Mouse (Mus musculus): ENCODE measurements at regions not wholly inside any gene's neighbourhood (a gene's known extent, or its start where the extent isn't known, plus 50 kb on each side); places are given as distances from the start of the nearest gene placed in this dataset.

DNA sequence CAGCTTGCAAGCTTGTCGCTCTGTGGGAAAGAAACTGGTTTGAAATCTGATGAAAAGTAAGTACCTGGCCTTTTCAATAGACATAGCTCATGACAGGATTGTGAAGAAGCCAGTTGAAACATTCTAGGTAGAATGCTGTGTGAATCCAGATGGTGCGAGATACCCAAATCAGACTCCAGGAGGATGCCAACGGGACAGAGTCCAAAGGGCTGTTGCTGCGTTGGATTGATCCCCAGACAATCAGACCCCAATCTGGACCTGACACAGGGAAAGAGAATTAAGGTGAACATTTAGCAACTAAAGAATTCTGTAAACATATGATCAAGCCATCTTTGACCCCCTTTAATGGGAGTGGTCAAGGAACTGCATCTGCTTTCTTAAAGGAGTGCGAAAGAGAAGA, 296.6 kb upstream of the Gm15217 start:
- TF ChIP-seq GATA1 (IDR thresholded peaks at IDR 0.05; ENCODE audit: low read length), result no peak

DNA sequence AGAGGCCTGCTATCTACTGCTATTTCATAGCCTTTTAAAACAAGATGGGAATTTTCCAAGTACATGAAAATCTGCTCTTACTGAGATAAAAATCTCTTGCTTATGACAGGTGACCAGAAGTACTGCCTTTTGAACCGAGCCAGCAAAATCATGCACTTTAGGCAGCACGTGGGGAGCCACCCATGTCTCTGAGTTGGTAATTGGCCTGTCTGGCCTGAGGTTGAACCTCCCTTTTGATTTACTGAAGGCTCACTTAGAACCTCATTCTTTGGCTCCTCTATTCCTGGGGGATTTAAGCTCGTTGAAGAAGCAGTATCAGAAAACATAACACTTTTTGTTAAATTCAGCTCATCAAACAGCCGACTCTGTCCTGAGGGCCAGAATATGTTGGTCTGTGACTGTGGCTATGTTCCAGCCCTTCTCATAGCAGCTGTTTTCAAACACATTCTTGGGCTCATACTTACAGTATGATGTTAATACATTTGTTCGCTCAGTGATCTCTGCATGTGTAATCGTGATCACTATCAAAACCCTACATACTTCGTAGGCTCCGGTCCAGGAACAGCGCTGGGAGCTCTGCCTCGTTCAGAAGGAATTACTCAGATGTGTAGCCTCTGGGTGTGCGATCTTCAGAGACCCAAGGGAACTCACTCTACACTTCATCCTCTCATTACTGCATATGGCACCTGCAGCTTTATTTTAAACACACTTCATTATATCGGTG, 290.1 kb upstream of the Gm15217 start:
- TF ChIP-seq GATA1 (IDR thresholded peaks at IDR 0.05; ENCODE audit: low read length), result no peak

GRCm38 (mm10) chr14:46115950-46116349, 263.3 kb upstream of the Gm15217 start:
- no peak for TF ChIP-seq GATA1 (IDR thresholded peaks at IDR 0.05; ENCODE audit: low read length)

GRCm38 (mm10) chr14:46126541-46126940, 252.7 kb upstream of the Gm15217 start:
- TF ChIP-seq GATA1 (IDR thresholded peaks at IDR 0.05; ENCODE audit: low read length), result no peak

GRCm38 (mm10) chr14:46129762-46130161, 249.5 kb upstream of the Gm15217 start:
- TF ChIP-seq GATA1 (IDR thresholded peaks at IDR 0.05; ENCODE audit: low read length), result no peak

- peak; percentile 4 for TF ChIP-seq GATA1 (IDR thresholded peaks at IDR 0.05; ENCODE audit: low read length)
Measured at GRCm38 (mm10) chr14:46144175-46144574, 235.0 kb upstream of the Gm15217 start.

DNA sequence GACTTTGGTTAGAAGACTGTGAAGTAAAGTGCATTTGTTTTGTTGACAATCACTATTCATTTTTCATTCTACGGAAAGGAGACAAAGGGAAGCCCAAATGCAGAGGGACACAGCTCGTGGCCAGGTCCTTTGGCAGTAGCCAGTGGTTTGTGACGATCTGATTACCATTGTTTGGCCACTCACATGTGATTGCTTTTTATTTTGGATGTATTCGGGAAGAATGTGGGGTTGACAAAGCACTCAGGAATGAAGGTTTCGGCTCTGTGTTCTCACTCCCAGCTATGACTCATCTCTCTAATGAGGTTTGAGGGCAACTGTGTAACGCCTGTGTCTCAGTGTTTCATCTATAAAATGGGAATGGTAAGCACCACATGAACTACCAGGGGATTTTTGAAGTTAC, 234.5 kb upstream of the Gm15217 start:
- TF ChIP-seq GATA1 (IDR thresholded peaks at IDR 0.05; ENCODE audit: low read length), result no peak

DNA sequence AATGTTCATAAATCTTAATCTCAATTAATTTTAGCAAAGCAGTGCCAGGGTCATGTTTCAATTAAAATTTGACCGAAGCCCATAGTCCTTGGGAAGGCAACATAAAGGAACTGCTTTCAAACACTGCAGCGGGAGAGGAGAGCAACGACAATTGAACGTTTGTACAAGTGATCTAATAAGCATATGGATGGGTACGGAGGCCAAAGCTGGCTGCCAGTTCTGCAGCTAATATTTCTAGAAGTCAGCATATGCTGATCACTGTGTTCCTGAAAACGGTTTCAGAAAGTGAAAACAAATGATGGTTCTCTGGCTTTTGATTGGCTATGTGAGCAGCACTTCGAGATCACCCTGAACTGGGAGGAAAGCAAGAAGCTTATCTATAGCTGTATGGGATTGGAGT, 233.6 kb upstream of the Gm15217 start:
- TF ChIP-seq GATA1 (IDR thresholded peaks at IDR 0.05; ENCODE audit: low read length), result no peak

DNA sequence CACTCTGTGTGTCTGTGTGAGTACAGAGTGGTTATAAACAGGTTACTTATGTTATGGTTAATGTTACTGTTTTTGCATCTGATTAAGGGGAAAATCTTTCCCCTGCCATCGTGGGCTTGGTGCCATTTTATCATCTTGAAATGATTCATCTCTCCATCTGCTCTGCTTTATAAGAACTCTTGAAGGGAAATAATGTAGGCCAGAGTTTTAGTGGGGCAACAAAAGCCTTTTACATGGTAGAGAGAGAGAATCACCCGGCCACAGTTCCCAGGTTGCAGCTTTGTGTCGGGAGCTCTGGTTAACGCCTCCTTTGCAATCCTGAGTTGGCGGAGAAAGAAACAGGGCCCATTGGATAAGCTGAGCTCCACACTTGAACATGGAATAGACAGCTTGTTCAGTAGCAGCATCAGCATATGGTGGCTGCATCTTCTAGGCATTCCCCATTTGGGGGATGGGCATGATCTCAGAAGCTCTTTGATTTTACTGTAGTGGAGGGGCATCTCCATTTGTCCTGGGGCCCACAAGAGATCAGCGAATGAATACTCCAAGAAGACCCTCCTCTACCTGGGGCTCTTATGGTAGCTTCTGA, 230.0 kb upstream of the Gm15217 start:
- no peak for TF ChIP-seq GATA1 (IDR thresholded peaks at IDR 0.05; ENCODE audit: low read length)

DNA sequence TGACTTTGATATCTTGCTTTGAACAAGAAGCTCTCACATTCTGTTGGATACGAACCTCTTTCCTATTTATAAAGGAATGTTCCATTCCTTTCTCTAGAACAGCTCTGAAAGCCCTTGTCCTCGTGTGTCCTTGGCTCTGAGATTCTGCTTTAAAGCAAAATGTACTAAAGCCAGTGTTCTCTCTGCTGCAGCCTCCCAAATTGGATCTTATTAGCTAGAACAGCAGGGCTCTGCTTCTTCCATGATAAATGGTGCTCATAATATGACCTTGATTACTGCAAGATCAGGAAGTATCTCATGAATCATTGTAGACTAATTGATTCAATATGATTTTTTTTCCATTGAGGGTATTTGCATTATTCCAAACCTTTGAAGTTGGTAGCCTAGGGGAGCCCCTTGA, 220.5 kb upstream of the Gm15217 start:
- TF ChIP-seq GATA1 (IDR thresholded peaks at IDR 0.05; ENCODE audit: low read length), result no peak

DNA sequence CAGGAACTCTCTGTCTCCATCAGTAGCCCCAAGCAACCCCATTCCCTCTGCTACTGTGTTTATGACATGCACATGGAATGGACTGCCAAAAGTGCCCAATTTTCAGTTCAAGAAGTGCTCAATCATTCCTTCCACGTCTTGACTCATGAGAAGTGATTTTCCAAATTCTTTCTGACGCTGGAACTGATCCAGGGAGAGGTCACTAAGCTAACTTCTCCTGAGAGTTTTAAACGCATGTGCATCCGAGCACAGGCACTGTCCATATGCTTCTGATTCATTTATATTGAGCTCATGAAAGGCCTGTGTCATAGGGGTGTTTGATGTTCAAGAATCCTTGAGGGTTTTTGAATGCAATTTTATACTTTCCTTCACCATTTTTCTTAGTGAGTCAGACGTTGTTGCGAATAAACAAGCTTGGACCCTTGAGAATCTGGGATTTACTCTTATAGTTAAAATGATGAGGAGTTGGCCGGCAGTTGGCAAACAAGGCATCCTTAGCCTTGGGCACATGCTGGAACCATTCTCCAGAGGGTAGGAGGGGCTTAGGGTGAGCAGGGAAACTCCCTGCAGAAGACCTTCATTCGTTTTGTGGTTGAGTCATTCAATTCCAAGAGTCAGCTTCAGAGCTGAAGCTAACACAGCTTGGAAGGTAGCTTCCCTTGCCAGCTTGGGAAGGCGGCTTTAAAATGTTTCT, 206.9 kb upstream of the Gm15217 start:
- no peak for TF ChIP-seq GATA1 (IDR thresholded peaks at IDR 0.05; ENCODE audit: low read length)

DNA sequence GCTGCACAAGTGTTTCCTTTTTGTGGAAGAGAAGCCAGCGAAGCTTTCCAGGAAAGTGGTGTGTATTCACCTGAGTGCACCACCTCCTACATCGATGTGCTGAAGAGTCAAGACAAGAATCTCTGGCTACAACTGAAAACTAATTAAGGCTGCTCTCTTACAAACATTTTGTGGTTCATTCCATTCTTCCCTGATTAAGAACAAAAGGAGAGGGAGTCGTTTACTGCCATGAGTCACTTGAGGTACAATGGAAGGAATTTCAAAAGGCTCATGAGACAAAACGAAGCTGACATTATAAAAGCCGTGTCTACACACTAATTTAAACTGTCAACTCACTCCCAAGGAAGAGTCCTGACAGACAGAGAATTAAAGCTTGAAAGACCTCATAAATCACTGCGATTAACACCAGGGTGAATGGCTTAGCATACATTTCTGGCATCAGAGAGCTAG, 206.3 kb upstream of the Gm15217 start:
- TF ChIP-seq GATA1 (IDR thresholded peaks at IDR 0.05; ENCODE audit: low read length), result no peak

GRCm38 (mm10) chr14:46174386-46174785, 204.8 kb upstream of the Gm15217 start:
- no peak for TF ChIP-seq GATA1 (IDR thresholded peaks at IDR 0.05; ENCODE audit: low read length)

DNA sequence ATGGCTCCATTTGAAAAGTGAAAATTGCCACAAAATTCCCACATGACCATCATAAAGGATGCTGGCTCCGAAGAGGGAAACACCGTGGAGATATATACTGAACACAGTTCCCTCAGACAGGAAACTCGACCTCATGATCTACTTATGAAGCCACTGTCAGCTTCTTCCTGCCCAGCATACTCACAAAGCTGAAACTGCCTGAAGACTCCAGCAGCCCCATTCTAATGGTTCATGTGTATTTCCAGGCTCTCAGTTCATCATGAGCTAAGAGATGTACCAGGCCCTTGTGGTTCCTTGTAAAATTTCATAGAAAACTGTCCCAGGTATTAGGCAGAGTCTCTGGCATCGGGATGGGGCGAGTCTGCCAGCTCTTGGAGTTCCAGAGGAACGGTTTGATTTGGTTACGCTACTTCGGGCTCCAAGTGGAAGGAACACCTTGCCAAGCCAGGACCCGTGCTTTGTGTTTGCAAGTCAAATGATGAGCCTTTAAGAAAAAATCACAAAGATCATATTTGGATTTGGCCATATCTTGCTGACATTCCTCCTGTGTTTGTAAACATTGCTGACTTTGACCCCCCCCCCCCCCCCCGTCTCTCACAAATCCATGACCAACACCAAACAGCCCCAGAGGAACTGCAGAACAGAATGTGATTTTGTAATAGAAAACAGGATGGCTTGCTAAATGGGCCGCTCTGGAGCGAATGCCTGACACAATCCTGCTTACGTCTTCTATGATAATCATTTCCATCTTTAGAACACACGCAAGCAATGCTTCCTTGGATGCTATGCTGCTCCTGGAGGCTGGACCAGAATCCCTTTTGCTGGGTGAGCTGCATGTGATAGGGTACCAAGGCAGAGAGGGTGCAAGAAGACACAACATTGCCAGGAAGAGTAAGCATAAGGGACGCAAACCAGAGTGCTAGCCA, 203.7 kb upstream of the Gm15217 start:
- no peak for TF ChIP-seq GATA1 (IDR thresholded peaks at IDR 0.05; ENCODE audit: low read length)

DNA sequence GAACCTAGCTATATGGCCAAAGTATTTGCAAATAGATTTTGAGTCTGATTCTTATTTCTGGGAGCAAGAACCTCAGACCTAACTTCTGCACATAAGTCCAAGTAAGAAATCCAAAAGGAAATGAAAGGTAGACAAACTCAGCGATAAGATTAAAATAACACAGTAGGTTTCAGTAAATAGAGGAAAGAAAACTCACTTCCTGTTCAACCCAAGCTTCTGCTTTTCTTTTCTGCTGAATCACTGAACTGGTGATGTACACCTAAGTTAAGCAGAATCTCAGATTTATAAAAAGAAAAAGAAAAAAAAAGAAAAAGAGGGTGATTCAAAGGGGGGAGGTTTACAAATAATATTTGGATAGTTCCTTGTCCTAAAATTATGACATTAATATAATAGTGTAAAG, 200.2 kb upstream of the Gm15217 start:
- no peak for TF ChIP-seq GATA1 (IDR thresholded peaks at IDR 0.05; ENCODE audit: low read length)

Measured in G1E-ER4 (cell line).